Mouse (Mus musculus) telencephalon, adult 2 months (tissue): ENCODE data around the gene Sidt1.

Experiments
- DNase-seq: peaks from one replicate; pipeline ENCODE4 v3.0.0-alpha.2; 2011; ENCODE audit warnings: low read depth, low spot score

Gene Sidt1

GRCm38 (mm10) chr16:44252735-44253134 lies 80.3 kb downstream of the Sidt1 start:
- DNase-seq = no peak

- no peak for DNase-seq
Observed at GRCm38 (mm10) chr16:44249985-44250384, 83.0 kb downstream of the Sidt1 start.

- DNase-seq = no peak
Observed at GRCm38 (mm10) chr16:44243323-44243722, 89.7 kb downstream of the Sidt1 start.

GRCm38 (mm10) chr16:44242633-44243032 lies 90.4 kb downstream of the Sidt1 start:
- DNase-seq = no peak

GRCm38 (mm10) chr16:44240406-44240805 lies 92.6 kb downstream of the Sidt1 start:
- no peak for DNase-seq

- peak; percentile 62 for DNase-seq
Observed at GRCm38 (mm10) chr16:44238835-44239263, 94.1 kb downstream of the Sidt1 start.

- peak; percentile 79 for DNase-seq
Observed at GRCm38 (mm10) chr16:44237836-44238235, 95.2 kb downstream of the Sidt1 start.

GRCm38 (mm10) chr16:44233019-44233418 lies 100.0 kb downstream of the Sidt1 start:
- DNase-seq = no peak

- peak; percentile 67 for DNase-seq
Observed at GRCm38 (mm10) chr16:44226706-44227291, 106.2 kb downstream of the Sidt1 start.

GRCm38 (mm10) chr16:44221463-44221862 lies 111.5 kb downstream of the Sidt1 start:
- DNase-seq = no peak

- no peak for DNase-seq
Observed at GRCm38 (mm10) chr16:44216417-44216816, 116.6 kb downstream of the Sidt1 start.

- no peak for DNase-seq
Observed at GRCm38 (mm10) chr16:44215513-44215912, 117.5 kb downstream of the Sidt1 start.

- DNase-seq = no peak
Observed at GRCm38 (mm10) chr16:44212703-44213102, 120.3 kb downstream of the Sidt1 start.

GRCm38 (mm10) chr16:44211054-44211414 lies 122.0 kb downstream of the Sidt1 start:
- no peak for DNase-seq

GRCm38 (mm10) chr16:44210156-44211053 lies 122.6 kb downstream of the Sidt1 start:
- DNase-seq = no peak

- no peak for DNase-seq
Observed at GRCm38 (mm10) chr16:44205973-44206372, 127.0 kb downstream of the Sidt1 start.

- DNase-seq = no peak
Observed at GRCm38 (mm10) chr16:44204331-44204730, 128.7 kb downstream of the Sidt1 start.

GRCm38 (mm10) chr16:44200146-44200545 lies 132.8 kb downstream of the Sidt1 start:
- no peak for DNase-seq

GRCm38 (mm10) chr16:44199066-44199703 lies 133.8 kb downstream of the Sidt1 start:
- DNase-seq = no peak

- DNase-seq = no peak
Observed at GRCm38 (mm10) chr16:44190968-44191367, 142.0 kb downstream of the Sidt1 start.
